Mouse (Mus musculus): ENCODE results near the gene Ldhc. TPM values are rescaled to one million over a fixed set of nuclear protein-coding genes. Genes with fewer than 3 reads are reported as not detected.

Gene Ldhc
- not detected in 2 replicates for polyA plus RNA-seq (2012; rRNA removed)

DNA sequence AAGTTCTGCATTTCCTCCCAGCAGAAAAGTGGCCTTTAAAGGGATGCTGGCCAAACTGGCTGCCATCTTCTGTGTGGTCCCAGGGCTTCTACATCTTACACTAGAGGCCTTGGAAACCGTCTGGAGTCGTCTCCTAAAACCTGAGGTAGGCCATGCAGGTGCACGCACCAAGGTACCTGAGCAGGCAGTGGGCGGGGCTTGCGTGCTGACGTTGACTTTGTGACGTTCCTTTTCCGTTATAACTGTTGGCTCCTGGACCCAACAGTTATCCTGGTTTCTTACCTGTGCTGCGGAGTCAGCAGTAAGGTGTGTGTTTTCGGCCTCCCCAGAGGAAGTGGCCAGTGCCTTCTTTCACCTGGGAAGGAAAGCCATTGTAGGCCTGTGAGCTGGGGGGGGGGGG is at the start of gene Ldhc:
Gene Ldhc (plus strand): TSS at position 208 of the 400 bp plus-strand sequence.

DNA sequence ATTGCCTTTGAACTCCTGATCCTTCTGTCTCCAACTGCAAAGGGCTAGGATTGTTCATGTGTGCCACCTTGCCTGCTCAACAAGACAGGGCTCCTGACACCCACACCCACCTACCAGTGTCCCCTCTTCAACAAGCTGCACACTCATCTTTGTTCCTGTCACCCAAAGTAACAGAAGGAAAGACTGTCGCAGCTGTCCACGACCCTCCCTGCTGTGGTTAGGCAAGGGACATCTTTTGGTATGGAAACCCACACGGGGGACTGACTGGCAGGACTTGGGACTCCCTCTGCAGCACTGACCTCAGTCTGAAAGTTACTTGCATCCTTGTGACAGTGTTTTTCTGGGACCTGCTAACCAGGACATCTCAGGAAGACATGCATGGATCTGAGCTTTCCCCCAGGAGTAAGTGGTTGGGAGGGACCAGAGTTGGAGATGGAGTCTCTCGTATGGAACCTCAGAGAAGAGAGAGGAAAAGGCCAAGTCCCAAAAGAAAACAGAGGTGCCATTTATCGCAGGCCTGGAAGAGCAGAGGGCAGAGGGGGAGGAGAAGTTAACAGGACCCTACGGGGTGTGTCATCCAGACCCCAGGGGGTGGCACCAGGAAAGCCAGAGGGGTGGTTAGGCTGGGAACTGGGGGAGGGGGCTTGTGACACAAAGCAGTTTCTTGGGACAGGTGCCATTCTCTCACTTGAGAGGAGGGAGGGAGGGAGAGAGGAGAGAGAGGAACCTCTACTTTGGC is 20.0 kb upstream of the Ldhc start, which contains the start of gene Ldha:
Gene Ldha (plus strand): TSS at position 689 of the 739 bp plus-strand sequence.

DNA sequence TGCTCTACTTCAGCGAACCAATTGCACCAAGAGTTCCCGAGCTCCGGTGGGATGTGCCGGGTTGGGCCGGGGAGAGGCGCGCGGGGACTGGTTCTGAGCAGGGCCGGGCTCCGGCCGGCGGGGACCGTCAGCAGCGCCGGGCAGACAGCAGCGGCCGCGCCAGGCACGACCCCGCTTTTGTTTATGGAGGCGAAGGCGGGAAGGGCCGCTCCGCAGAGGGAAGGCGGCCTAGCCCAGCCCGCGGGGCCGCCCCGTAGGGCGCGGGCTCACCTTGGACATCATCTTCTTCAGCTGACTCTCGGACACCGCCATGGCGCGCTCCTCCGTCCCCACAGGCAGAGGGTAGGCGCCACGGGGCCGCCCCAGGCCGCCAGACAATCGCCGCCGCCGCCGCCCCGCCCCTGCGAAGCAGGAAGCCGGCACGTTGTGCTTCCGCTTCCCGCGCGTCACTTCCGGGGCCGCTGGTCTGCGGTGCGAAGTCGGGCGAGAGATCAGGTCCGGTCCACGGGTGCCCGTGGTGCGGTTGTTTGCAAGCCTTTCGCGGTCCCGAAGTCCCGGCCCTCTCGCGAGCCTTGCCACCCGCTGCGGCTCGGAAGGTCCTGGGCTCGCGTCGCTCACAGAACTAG is 58.7 kb downstream of the Ldhc start, which contains the start of gene Tsg101:
Gene Tsg101 (minus strand): TSS at position 419 of the 626 bp plus-strand sequence.

Other genes with a start within 250 kb of the Ldhc start
- gene Sergef, start 221.4 kb upstream of the Ldhc start, polyA plus RNA-seq (2012; rRNA removed) = 7.8 and 11.4 TPM in 2 replicates
- 4.0 and 5.9 TPM in 2 replicates for gene Tph1, start 188.7 kb upstream of the Ldhc start, polyA plus RNA-seq (2012; rRNA removed)
- 4.9 and 6.1 TPM in 2 replicates for gene Saal1, start 150.5 kb upstream of the Ldhc start, polyA plus RNA-seq (2012; rRNA removed)
- 0.43 and 0.90 TPM in 2 replicates for gene Saa3, start 145.5 kb upstream of the Ldhc start, polyA plus RNA-seq (2012; rRNA removed)
- 0.05 TPM in 1 of 2 replicates, not detected in the other for gene Saa4, start 128.6 kb upstream of the Ldhc start, polyA plus RNA-seq (2012; rRNA removed)
- gene Saa1, start 118.2 kb upstream of the Ldhc start, polyA plus RNA-seq (2012; rRNA removed) = 404 and 570 TPM in 2 replicates
- gene Saa2, start 109.4 kb upstream of the Ldhc start, polyA plus RNA-seq (2012; rRNA removed) = 2.9 and 17.4 TPM in 2 replicates
- 21.3 and 22.3 TPM in 2 replicates for gene Hps5, start 65.1 kb upstream of the Ldhc start, polyA plus RNA-seq (2012; rRNA removed)
- gene Gtf2h1, start 65.1 kb upstream of the Ldhc start, polyA plus RNA-seq (2012; rRNA removed) = 6.1 and 8.3 TPM in 2 replicates
- gene Ldha, start 19.7 kb upstream of the Ldhc start, polyA plus RNA-seq (2012; rRNA removed) = 720 and 854 TPM in 2 replicates
- gene Tsg101, start 58.8 kb downstream of the Ldhc start, polyA plus RNA-seq (2012; rRNA removed) = 67.5 and 67.9 TPM in 2 replicates
- gene Uevld, start 97.3 kb downstream of the Ldhc start, polyA plus RNA-seq (2012; rRNA removed) = 1.8 and 2.2 TPM in 2 replicates
- not detected in 2 replicates for gene Gm9999, start 122.4 kb downstream of the Ldhc start, polyA plus RNA-seq (2012; rRNA removed)
- gene Spty2d1, start 147.2 kb downstream of the Ldhc start, polyA plus RNA-seq (2012; rRNA removed) = 5.4 TPM in 2 replicates
- gene Tmem86a, start 189.4 kb downstream of the Ldhc start, polyA plus RNA-seq (2012; rRNA removed) = 16.4 and 29.4 TPM in 2 replicates